Mouse (Mus musculus): ENCODE measurements around the gene Jmjd8.

DNA sequence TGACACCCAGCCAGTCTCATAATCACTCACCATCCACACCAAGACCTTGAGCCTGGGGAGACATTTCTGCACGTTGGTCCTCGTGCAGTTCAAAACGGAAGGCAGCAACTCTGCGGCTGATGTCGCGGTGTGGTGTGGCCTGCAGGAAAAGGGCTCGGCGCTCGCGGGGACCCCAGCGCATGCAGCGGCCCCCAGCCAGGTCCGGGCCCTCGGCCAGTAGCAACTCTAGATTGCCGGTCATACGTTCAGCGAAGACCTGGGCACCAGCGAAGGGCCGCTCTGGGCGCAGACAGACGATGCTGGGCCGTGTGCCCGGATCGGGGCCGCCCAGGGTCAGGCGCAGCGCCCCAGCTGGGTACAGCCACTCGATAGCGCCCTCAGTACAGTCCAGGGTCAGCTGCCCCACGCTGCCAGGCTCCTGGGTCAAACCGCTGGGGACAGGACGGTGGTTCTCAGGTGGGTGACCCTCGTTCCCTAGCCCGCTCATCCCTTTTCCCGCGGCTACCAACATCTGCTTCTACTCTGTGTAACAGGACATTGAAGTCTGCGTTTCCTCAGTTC, 32.4 kb upstream of the Jmjd8 start:
- TF ChIP-seq CTCF (IDR thresholded peaks at IDR 0.05; ENCODE audit: control insufficient read depth, insufficient read depth, low read length) (no peak), POLR2A (IDR thresholded peaks at IDR 0.05; ENCODE audit: borderline replicate concordance, control insufficient read depth, low read depth, low read length) (no peak)
